Mouse (Mus musculus) frontal cortex, adult (tissue): ENCODE measurements at regions not wholly inside any gene's neighbourhood (a gene's known extent, or its start where the extent isn't known, plus 50 kb on each side); places are given as distances from the start of the nearest gene placed in this dataset.
A peak's percentile ranks its signal among the peaks of the same experiment; 100 is the strongest.

Experiments
- ATAC-seq: cut with Nextera tagmentation; 2 replicates; pipeline ENCODE4 v1.9.2; 2017; ENCODE audit warnings: mild to moderate bottlenecking, moderate library complexity, mixed read lengths; ENCODE audit not compliant: low TSS enrichment

GRCm38 (mm10) chr9:41592900-41593690, 431.6 kb upstream of the Ubash3b start:
- no peak for ATAC-seq

- ATAC-seq = no peak
These were observed 430.6 kb upstream of the Ubash3b start for GRCm38 (mm10) chr9:41592101-41592500.

- peak; percentile 64 for ATAC-seq
These were observed 428.7 kb upstream of the Ubash3b start for GRCm38 (mm10) chr9:41590164-41590563.

GRCm38 (mm10) chr9:41588466-41589425, 427.2 kb upstream of the Ubash3b start:
- ATAC-seq = no peak

- no peak for ATAC-seq
These were observed 426.3 kb upstream of the Ubash3b start for GRCm38 (mm10) chr9:41587762-41588161.

GRCm38 (mm10) chr9:41586966-41587570, 425.6 kb upstream of the Ubash3b start:
- ATAC-seq = no peak

- no peak for ATAC-seq
These were observed 424.8 kb upstream of the Ubash3b start for GRCm38 (mm10) chr9:41586291-41586690.

- no peak for ATAC-seq
These were observed 424.3 kb upstream of the Ubash3b start for GRCm38 (mm10) chr9:41585771-41586170.

GRCm38 (mm10) chr9:41585012-41585411, 423.5 kb upstream of the Ubash3b start:
- ATAC-seq = no peak

- ATAC-seq = no peak
These were observed 422.3 kb upstream of the Ubash3b start for GRCm38 (mm10) chr9:41583711-41584329.

- ATAC-seq = no peak
These were observed 421.8 kb upstream of the Ubash3b start for GRCm38 (mm10) chr9:41583276-41583675.

- ATAC-seq = no peak
These were observed 421.3 kb upstream of the Ubash3b start for GRCm38 (mm10) chr9:41582711-41583236.

GRCm38 (mm10) chr9:41582171-41582570, 420.7 kb upstream of the Ubash3b start:
- no peak for ATAC-seq

- ATAC-seq = no peak
These were observed 420.2 kb upstream of the Ubash3b start for GRCm38 (mm10) chr9:41581741-41582140.

- no peak for ATAC-seq
These were observed 419.7 kb upstream of the Ubash3b start for GRCm38 (mm10) chr9:41581152-41581551.

- ATAC-seq = peak; percentile 44
These were observed 419.1 kb upstream of the Ubash3b start for GRCm38 (mm10) chr9:41580611-41581041.

GRCm38 (mm10) chr9:41580067-41580466, 418.6 kb upstream of the Ubash3b start:
- ATAC-seq = no peak

- ATAC-seq = peak; percentile 56
These were observed 417.9 kb upstream of the Ubash3b start for GRCm38 (mm10) chr9:41579107-41580014.

- 0 out of 2 replicates have a peak, but pooled peaks have one; percentile 13 for ATAC-seq
These were observed 417.0 kb upstream of the Ubash3b start for GRCm38 (mm10) chr9:41578221-41579106.
